Mouse (Mus musculus): ENCODE results near the gene Tmx4. TPM values are rescaled to one million over a fixed set of nuclear protein-coding genes. Genes with fewer than 3 reads are reported as not detected.

Tmx4 gene
- polyA plus RNA-seq, 1 experiment: 2.8 TPM

DNA sequence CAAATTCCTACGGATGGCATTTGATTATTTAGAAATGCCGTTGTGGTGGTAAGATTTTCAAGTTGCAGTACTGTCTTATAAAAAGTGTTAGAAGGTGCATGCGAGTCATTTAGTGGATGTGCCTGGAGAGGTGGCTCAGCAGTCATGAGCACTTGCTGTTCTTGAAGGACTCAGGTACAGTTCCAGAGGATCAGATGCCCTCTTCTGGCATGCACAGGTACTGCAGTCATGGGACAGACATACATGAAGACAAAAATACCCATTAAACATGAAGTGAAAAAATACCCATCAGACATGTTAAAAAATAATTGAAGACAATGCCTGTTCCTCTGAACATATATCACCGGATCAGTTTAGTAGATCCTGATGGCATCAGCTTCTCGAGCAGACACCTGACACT, 29.7 kb upstream of the Tmx4 start:
- H3K27me3 ChIP-seq (ENCODE audit: control insufficient read depth, insufficient read depth, low read length): no peaks in the 10 kb centered on the region
- WGBS: 73% methylated on average over 5 of the region's 5 CpGs

DNA sequence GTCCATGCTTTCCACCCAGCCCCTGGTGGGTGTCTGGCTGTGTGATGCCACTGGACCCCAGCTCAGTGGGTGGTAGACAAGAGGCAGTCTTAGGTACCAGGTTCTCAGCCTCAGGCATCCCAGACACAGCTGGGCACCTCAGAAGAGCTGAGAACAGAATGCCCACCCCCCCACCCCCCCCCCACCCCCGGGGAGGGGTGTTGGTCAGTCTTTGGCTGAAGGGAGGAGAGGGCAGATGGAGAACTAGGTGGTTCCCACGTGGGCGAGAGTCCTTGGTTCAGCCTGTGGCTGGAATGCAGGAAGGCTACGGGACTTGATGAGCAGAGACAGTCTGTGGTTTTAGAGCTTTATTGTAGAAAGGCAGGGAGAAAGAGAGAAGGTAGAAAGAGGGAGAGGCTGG, 12.5 kb upstream of the Tmx4 start:
- H3K27ac ChIP-seq (ENCODE audit: insufficient read depth, low read depth, low read length): no peak overlapping the region
- H3K4me1 ChIP-seq (ENCODE audit: control insufficient read depth, insufficient read depth, insufficient read length, low read length): no peaks in the 10 kb centered on the region
- H3K27me3 ChIP-seq (ENCODE audit: control insufficient read depth, insufficient read depth, low read length): no peaks in the 10 kb centered on the region
- H3K36me3 ChIP-seq (ENCODE audit: control insufficient read depth, insufficient read depth, low read length): no peaks in the 10 kb centered on the region
- TF ChIP-seq POLR2A (IDR thresholded peaks at IDR 0.05; ENCODE audit: low read depth, low read length) (no peak), CTCF (IDR thresholded peaks at IDR 0.05; ENCODE audit: extremely low read depth, insufficient read length, insufficient replicate concordance, low read depth, low read length) (no peak)
- 9% methylated on average over 4 of the region's 4 CpGs for WGBS
- no peak overlapping the region for H3K4me3 ChIP-seq (ENCODE audit: low read depth, low read length)

More for the DNA sequence above, 29.7 kb upstream of the Tmx4 start:
- no peaks in the 10 kb centered on the region for H3K4me1 ChIP-seq (ENCODE audit: control insufficient read depth, insufficient read depth, insufficient read length, low read length)
- peak; percentile 23; the same call in 1 of the 2 replicates for TF ChIP-seq CTCF (IDR thresholded peaks at IDR 0.05; ENCODE audit: extremely low read depth, insufficient read length, insufficient replicate concordance, low read depth, low read length)
- TF ChIP-seq POLR2A (IDR thresholded peaks at IDR 0.05; ENCODE audit: low read depth, low read length): no peak
- no peak overlapping the region for H3K27ac ChIP-seq (ENCODE audit: insufficient read depth, low read depth, low read length)
- H3K4me3 ChIP-seq (ENCODE audit: low read depth, low read length): no peak overlapping the region
- no peaks in the 10 kb centered on the region for H3K36me3 ChIP-seq (ENCODE audit: control insufficient read depth, insufficient read depth, low read length)

DNA sequence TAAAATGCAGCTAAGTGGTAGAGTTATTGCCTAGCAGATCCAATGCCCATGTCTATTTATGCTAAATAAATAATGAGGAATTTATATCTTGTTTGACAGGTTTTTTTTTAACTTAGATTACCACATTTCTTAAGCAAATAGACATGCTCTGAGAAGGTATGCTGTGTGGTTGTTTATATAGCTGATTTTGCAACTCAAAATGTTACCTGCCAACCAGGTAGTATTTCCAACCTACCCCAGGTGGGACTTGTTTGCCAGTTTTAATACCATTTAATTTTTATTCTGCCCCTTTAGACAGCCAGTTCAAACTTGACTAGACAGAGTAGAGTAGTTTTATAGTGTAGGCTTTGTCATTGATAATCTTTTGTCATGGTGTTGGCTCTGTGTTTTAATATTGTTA, 10.7 kb upstream of the Tmx4 start:
- Histone ChIP-seq H3K4me3 (ENCODE audit: low read depth, low read length) (no peak overlapping the region), H3K4me1 (ENCODE audit: control insufficient read depth, insufficient read depth, insufficient read length, low read length) (no peaks in the 10 kb centered on the region), H3K27me3 (ENCODE audit: control insufficient read depth, insufficient read depth, low read length) (no peaks in the 10 kb centered on the region), H3K36me3 (ENCODE audit: control insufficient read depth, insufficient read depth, low read length) (no peaks in the 10 kb centered on the region), H3K27ac (ENCODE audit: insufficient read depth, low read depth, low read length) (no peak overlapping the region)
- TF ChIP-seq CTCF (IDR thresholded peaks at IDR 0.05; ENCODE audit: extremely low read depth, insufficient read length, insufficient replicate concordance, low read depth, low read length): no peak
- no peak for TF ChIP-seq POLR2A (IDR thresholded peaks at IDR 0.05; ENCODE audit: low read depth, low read length)

DNA sequence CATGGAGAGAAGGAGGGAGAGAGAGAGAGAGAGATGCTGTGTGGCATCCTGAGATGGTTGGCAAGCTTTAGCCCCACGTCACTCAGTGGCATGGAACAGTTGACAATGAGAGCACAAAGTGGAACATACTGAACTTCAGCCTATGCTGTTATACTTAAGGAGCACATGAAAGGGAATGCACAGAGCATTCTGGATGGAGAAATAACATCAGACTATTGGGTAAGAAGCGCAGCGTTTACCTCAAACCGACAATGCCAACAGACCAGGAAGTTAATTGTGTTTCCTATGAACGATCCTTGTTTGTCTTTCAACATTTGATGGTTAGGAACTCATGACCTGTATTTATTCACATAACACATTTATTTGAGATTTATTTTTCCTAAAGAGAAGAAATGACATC, 8.8 kb upstream of the Tmx4 start:
- no peak overlapping the region for H3K27ac ChIP-seq (ENCODE audit: insufficient read depth, low read depth, low read length)
- TF ChIP-seq POLR2A (IDR thresholded peaks at IDR 0.05; ENCODE audit: low read depth, low read length): no peak
- no peak for TF ChIP-seq CTCF (IDR thresholded peaks at IDR 0.05; ENCODE audit: extremely low read depth, insufficient read length, insufficient replicate concordance, low read depth, low read length)
- 68% methylated on average over 5 of the region's 5 CpGs for WGBS
- no peaks in the 10 kb centered on the region for H3K27me3 ChIP-seq (ENCODE audit: control insufficient read depth, insufficient read depth, low read length)
- no peaks in the 10 kb centered on the region for H3K36me3 ChIP-seq (ENCODE audit: control insufficient read depth, insufficient read depth, low read length)
- no peak overlapping the region for H3K4me3 ChIP-seq (ENCODE audit: low read depth, low read length)
- no peaks in the 10 kb centered on the region for H3K4me1 ChIP-seq (ENCODE audit: control insufficient read depth, insufficient read depth, insufficient read length, low read length)

DNA sequence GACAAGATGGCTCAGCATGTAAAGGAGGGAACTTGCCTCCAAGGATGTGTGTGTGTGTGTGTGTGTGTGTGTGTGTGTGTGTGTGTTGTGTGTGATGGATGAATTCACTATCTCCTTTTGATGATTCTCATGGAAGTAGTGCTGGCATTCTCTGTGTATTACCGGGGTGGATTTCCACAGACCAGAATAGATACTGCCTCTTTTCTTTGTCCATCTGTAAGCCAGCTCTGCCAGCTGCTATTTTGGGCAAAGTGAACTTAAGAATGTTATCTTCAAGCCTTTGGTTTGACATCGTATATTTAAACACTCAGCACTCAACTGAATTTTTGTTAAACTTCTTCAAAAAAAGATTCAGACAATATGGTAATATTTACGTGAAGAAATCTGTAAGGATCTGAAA, 5.1 kb upstream of the Tmx4 start:
- no peak overlapping the region for H3K27ac ChIP-seq (ENCODE audit: insufficient read depth, low read depth, low read length)
- H3K4me1 ChIP-seq (ENCODE audit: control insufficient read depth, insufficient read depth, insufficient read length, low read length): no peaks in the 10 kb centered on the region
- no peaks in the 10 kb centered on the region for H3K36me3 ChIP-seq (ENCODE audit: control insufficient read depth, insufficient read depth, low read length)
- no peak overlapping the region for H3K4me3 ChIP-seq (ENCODE audit: low read depth, low read length)
- 76% methylated on average over 3 of the region's 3 CpGs for WGBS
- no peaks in the 10 kb centered on the region for H3K27me3 ChIP-seq (ENCODE audit: control insufficient read depth, insufficient read depth, low read length)
- TF ChIP-seq POLR2A (IDR thresholded peaks at IDR 0.05; ENCODE audit: low read depth, low read length): no peak
- no peak for TF ChIP-seq CTCF (IDR thresholded peaks at IDR 0.05; ENCODE audit: extremely low read depth, insufficient read length, insufficient replicate concordance, low read depth, low read length)

DNA sequence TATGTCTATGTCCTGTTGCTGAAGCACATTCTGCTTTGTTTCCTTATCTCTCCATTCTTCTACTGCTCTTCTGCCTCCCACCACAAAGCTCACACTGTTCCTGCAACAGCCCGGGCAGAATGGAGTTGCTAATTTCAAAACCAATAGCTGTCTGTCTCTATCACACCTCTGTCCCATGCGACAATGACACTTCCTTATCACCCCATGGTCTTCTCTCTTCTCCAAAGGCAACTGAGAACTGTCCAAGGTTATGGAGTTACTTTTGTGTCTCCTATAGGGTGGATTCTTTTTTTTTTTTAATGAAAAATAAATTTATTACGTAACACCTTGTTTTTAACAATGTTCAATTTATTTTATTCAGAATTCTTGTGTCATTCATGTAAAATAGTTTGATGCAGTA, 1.8 kb upstream of the Tmx4 start:
- WGBS: 49% methylated on average over 3 of the region's 3 CpGs
- H3K27ac ChIP-seq (ENCODE audit: insufficient read depth, low read depth, low read length): no peak overlapping the region
- H3K4me1 ChIP-seq (ENCODE audit: control insufficient read depth, insufficient read depth, insufficient read length, low read length): no peaks in the 10 kb centered on the region
- H3K36me3 ChIP-seq (ENCODE audit: control insufficient read depth, insufficient read depth, low read length): no peaks in the 10 kb centered on the region
- no peak for TF ChIP-seq POLR2A (IDR thresholded peaks at IDR 0.05; ENCODE audit: low read depth, low read length)
- TF ChIP-seq CTCF (IDR thresholded peaks at IDR 0.05; ENCODE audit: extremely low read depth, insufficient read length, insufficient replicate concordance, low read depth, low read length): no peak
- H3K27me3 ChIP-seq (ENCODE audit: control insufficient read depth, insufficient read depth, low read length): no peaks in the 10 kb centered on the region
- H3K4me3 ChIP-seq (ENCODE audit: low read depth, low read length): no peak overlapping the region

DNA sequence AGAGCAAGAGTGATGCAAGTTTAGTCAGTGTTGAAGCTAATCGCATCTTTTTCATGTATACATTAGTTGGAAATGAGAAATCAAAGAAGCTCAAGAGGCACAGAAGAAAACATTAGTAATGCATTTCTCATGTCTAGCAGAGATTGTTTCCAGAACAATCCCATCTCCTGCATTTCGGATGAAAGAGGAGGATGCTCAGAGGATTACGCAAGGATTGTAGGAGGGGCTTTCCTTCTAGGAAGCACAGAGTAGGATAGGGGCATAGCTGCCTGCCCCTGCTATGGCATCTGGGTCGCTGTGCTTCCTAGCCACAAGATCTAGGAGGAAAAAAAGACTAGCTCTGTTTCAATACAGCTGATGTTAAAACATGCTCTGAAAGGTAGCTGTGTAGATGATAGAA, 1.2 kb upstream of the Tmx4 start:
- Histone ChIP-seq H3K4me1 (ENCODE audit: control insufficient read depth, insufficient read depth, insufficient read length, low read length) (no peaks in the 10 kb centered on the region), H3K27me3 (ENCODE audit: control insufficient read depth, insufficient read depth, low read length) (no peaks in the 10 kb centered on the region), H3K27ac (ENCODE audit: insufficient read depth, low read depth, low read length) (no peak overlapping the region), H3K4me3 (ENCODE audit: low read depth, low read length) (no peak overlapping the region), H3K36me3 (ENCODE audit: control insufficient read depth, insufficient read depth, low read length) (no peaks in the 10 kb centered on the region)
- 44% methylated on average over 4 of the region's 4 CpGs for WGBS
- no peak for TF ChIP-seq CTCF (IDR thresholded peaks at IDR 0.05; ENCODE audit: extremely low read depth, insufficient read length, insufficient replicate concordance, low read depth, low read length)
- TF ChIP-seq POLR2A (IDR thresholded peaks at IDR 0.05; ENCODE audit: low read depth, low read length): no peak

All from small intestine, adult 2 months (tissue).